Mouse (Mus musculus): Measurements from ENCODE around the gene Cd3e.
"Not testable (repeated sequence)": the region's sequence is repeated elsewhere in the genome, so short reads cannot be mapped to it uniquely, and the experiment has no call there.

Cd3e gene

GRCm38 (mm10) chr9:44977813-44978212 lies 31.6 kb downstream of the Cd3e start:
- DNase-seq = no peak

GRCm38 (mm10) chr9:44969450-44969849 lies 40.0 kb downstream of the Cd3e start:
- peak; percentile 53 for DNase-seq

GRCm38 (mm10) chr9:44967763-44968162 lies 41.7 kb downstream of the Cd3e start:
- DNase-seq = not testable (repeated sequence)

GRCm38 (mm10) chr9:44966815-44967242 lies 42.6 kb downstream of the Cd3e start:
- peak; percentile 89 for DNase-seq

GRCm38 (mm10) chr9:44965833-44966466 lies 43.5 kb downstream of the Cd3e start:
- no peak for DNase-seq

- DNase-seq = peak; percentile 99
Observed at GRCm38 (mm10) chr9:44965126-44965832, 44.1 kb downstream of the Cd3e start, which contains the start of gene Ube4a. Gene Ube4a (minus strand): TSS chr9:44965600.

GRCm38 (mm10) chr9:44954432-44954831 lies 55.0 kb downstream of the Cd3e start:
- DNase-seq = peak; percentile 59
